ENCODE assay signal across 11 mouse cellular contexts in genomic region chr6:92533306-92534063, GRCm38 (mm10).
DNase-seq lines count a peak whose midpoint lies in the region; ATAC-seq and TF ChIP-seq lines count a peak whose summit lies in the region.
"Had no signal": no experiment of that assay in that cellular context is flagged by ENCODE, and none has a peak within 500 bp of the region (broad histone marks: within the 10 kb centered on the region; RNA-seq: fewer than 3 reads in every experiment).

No protein-coding gene starts in this region.

- no peak for TF ChIP-seq CTCF in cortical plate, adult 2 months (IDR thresholded peaks at IDR 0.05; ENCODE audit: extremely low read depth, insufficient read depth, low read length)

- peak overlapping the region; percentile 77 for H3K4me2 ChIP-seq in heart, embryonic 11.5 days
- H3K4me2 ChIP-seq in neural tube, embryonic 13.5 days, result peak overlapping the region; percentile 48; the same call in 1 of the 2 replicates

- 0 out of 2 replicates have a peak overlapping the region, but pooled peaks have one; percentile 73 for H3K9ac ChIP-seq in heart, embryonic 11.5 days (ENCODE audit: low read depth, low read length)
- no peak overlapping the region for H3K9ac ChIP-seq in neural tube, embryonic 13.5 days

- 0 out of 2 replicates have a peak, but pooled peaks have one; percentile 8 for TF ChIP-seq POLR2A in cortical plate, adult 2 months (IDR thresholded peaks at IDR 0.05; ENCODE audit: extremely low read depth, insufficient read depth, low read length)

- DNase-seq in heart, postnatal 25 days (ENCODE audit: low spot score), result no peak
- peak; percentile 26 to 35 for DNase-seq in left cerebral cortex, postnatal 25 days (ENCODE audit: low spot score in 2 of 2)
- no peak for DNase-seq in left cerebral cortex, postnatal 4 days
- no peak for DNase-seq in ovary, adult 18-20 months (ENCODE audit: low spot score)
- DNase-seq: adrenal gland, postnatal 36 days; cerebellum, postnatal 10 days; kidney, postnatal 25 days had no signal

- H3K4me3 ChIP-seq in heart, embryonic 11.5 days (ENCODE audit: low read depth, low read length), result peak overlapping the region; percentile 61
- H3K4me3 ChIP-seq in cortical plate, adult 2 months (ENCODE audit: insufficient read depth, low read length), result peak overlapping the region; percentile 46
- H3K4me3 ChIP-seq in neural tube, embryonic 13.5 days, result no peak overlapping the region

- WGBS in heart, embryonic 11.5 days (ENCODE audit: insufficient replicate concordance), result 56% methylated on average over 8 of the region's 8 CpGs
- 69% methylated on average over 8 of the region's 8 CpGs for WGBS in neural tube, embryonic 13.5 days

- intact Hi-C loops in heart, postnatal 25 days (cut with DNase I), result loop anchor here (5.0 to 10.0 kb wide), 2 partner anchors 51 to 109 kb away; no protein-coding TSS in a partner anchor
- intact Hi-C loops in left cerebral cortex, postnatal 25 days (cut with DNase I), result loop anchor here (2.0 to 10.0 kb wide), 4 partner anchors 53 to 249 kb away; no protein-coding TSS in a partner anchor
- intact Hi-C loops in left cerebral cortex, postnatal 4 days (cut with DNase I), result no loop called here

- ATAC-seq in heart, embryonic 11.5 days (replicated peaks; ENCODE audit: insufficient number of reproducible peaks, low FRiP score, low TSS enrichment), result no peak
- no peak for ATAC-seq in neural tube, embryonic 13.5 days (ENCODE audit: low read depth)
- no peak for ATAC-seq in granulocyte monocyte progenitor cell, adult 5-6 weeks (replicated peaks; ENCODE audit: poor library complexity, severe bottlenecking)

- no peaks in the 10 kb centered on the region for H3K36me3 ChIP-seq in heart, embryonic 11.5 days (ENCODE audit: control insufficient read depth, insufficient read depth, low read length)
- no peaks in the 10 kb centered on the region for H3K36me3 ChIP-seq in neural tube, embryonic 13.5 days

- peak overlapping the region; percentile 25; the same call in 1 of the 2 replicates for H3K27ac ChIP-seq in heart, embryonic 11.5 days (ENCODE audit: low read depth, low read length)
- H3K27ac ChIP-seq in cortical plate, adult 2 months (ENCODE audit: insufficient read depth, low read length), result peak overlapping the region; percentile 17; the same call in 1 of the 2 replicates
- H3K27ac ChIP-seq in neural tube, embryonic 13.5 days (replicated peaks), result no peak overlapping the region

- peaks cover 8% of the 10 kb centered on the region for H3K4me1 ChIP-seq in heart, embryonic 11.5 days (ENCODE audit: control insufficient read depth, insufficient read depth, low read length)
- H3K4me1 ChIP-seq in cortical plate, adult 2 months (ENCODE audit: control insufficient read depth, insufficient read depth, low read length), result no peaks in the 10 kb centered on the region
- peaks cover 36% of the 10 kb centered on the region for H3K4me1 ChIP-seq in neural tube, embryonic 13.5 days (replicated peaks)

- H3K27me3 ChIP-seq in heart, embryonic 11.5 days (ENCODE audit: control insufficient read depth, insufficient read depth, low read length), result no peaks in the 10 kb centered on the region
- no peaks in the 10 kb centered on the region for H3K27me3 ChIP-seq in neural tube, embryonic 13.5 days

- no peaks in the 10 kb centered on the region for H3K9me3 ChIP-seq in heart, embryonic 11.5 days (replicated peaks; ENCODE audit: control insufficient read depth, low read length)
- no peaks in the 10 kb centered on the region for H3K9me3 ChIP-seq in neural tube, embryonic 13.5 days

Comparison
In these comparisons a context has a peak if more than half of its experiments do, and no peak if none do; other contexts are left out.
1. DNase-seq: peak in left cerebral cortex, postnatal 25 days (2 of 2); none in heart, postnatal 25 days (single experiment), left cerebral cortex, postnatal 4 days (single experiment) and ovary, adult 18-20 months (single experiment).